Mouse (Mus musculus) thymus, adult 18-20 months (tissue): Measurements from ENCODE around the gene Gata5.

Experiments used
- DNase-seq, 2 experiments: peaks; one replicate each; pipeline ENCODE4 v3.0.0; 2022; ENCODE audit warnings: mixed read lengths in 2 of 2

Gata5 gene

GRCm38 (mm10) chr2:180306423-180307168, 27.9 kb downstream of the Gata5 start:
- no peak for DNase-seq

GRCm38 (mm10) chr2:180306009-180306408, 28.5 kb downstream of the Gata5 start:
- no peak for DNase-seq

- DNase-seq: no peak
Measured at GRCm38 (mm10) chr2:180305490-180305889, 29.0 kb downstream of the Gata5 start.

GRCm38 (mm10) chr2:180304554-180304953, 29.9 kb downstream of the Gata5 start:
- DNase-seq: no peak

- no peak for DNase-seq
Measured at GRCm38 (mm10) chr2:180303468-180303867, 31.0 kb downstream of the Gata5 start.

GRCm38 (mm10) chr2:180302201-180302600, 32.3 kb downstream of the Gata5 start:
- no peak for DNase-seq

- no peak for DNase-seq
Measured at GRCm38 (mm10) chr2:180300771-180301170, 33.7 kb downstream of the Gata5 start.

- no peak for DNase-seq
Measured at GRCm38 (mm10) chr2:180300252-180300651, 34.2 kb downstream of the Gata5 start.

- no peak for DNase-seq
Measured at GRCm38 (mm10) chr2:180292906-180293305, 41.6 kb downstream of the Gata5 start.

- no peak for DNase-seq
Measured at GRCm38 (mm10) chr2:180292026-180292425, 42.5 kb downstream of the Gata5 start.

GRCm38 (mm10) chr2:180291566-180291965, 42.9 kb downstream of the Gata5 start:
- DNase-seq: no peak

- no peak for DNase-seq
Measured at GRCm38 (mm10) chr2:180290503-180290902, 44.0 kb downstream of the Gata5 start.

DNA sequence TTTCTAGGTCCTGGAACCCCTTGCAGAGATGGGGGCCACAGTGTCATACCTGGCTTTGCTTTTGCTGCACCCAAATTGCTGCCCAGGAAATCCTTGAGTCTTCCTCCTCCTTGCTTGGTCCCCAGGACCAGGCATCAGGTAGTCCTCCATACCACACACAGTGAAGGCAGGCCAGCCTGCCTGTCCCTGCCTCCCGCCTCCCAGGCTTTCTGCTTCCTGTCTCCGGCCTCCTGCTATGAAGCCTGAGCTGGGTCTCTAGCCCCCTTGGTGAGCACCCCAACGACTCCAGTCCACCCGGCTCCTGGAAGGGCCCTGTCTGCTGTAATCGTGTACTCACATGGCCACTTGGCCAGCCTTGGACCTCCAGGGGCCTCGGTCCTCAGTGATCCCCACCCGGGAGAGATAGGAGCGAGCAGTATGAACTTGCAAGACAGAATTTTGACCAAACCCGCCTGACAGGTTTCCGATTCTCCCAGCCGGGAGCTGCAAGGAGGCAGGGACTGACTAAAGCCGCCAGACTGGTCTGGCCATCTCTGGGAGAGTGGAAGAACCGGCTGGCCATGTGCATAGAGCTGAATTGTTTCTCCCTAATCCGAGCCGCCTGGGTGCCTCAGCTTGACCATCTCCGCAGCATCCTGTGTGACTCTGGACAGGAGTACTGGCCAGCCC, 44.9 kb downstream of the Gata5 start, which contains the start of gene Rbbp8nl:
TSS of gene Rbbp8nl (minus strand) at position 440 of the 669 bp plus-strand sequence.
- DNase-seq: no peak

- DNase-seq: no peak
Measured at GRCm38 (mm10) chr2:180288966-180289365, 45.5 kb downstream of the Gata5 start.

GRCm38 (mm10) chr2:180279321-180279720, 55.2 kb downstream of the Gata5 start:
- DNase-seq: no peak

- DNase-seq: no peak
Measured at GRCm38 (mm10) chr2:180277773-180278320, 56.7 kb downstream of the Gata5 start.

GRCm38 (mm10) chr2:180276851-180277259, 57.6 kb downstream of the Gata5 start:
- DNase-seq: no peak

DNA sequence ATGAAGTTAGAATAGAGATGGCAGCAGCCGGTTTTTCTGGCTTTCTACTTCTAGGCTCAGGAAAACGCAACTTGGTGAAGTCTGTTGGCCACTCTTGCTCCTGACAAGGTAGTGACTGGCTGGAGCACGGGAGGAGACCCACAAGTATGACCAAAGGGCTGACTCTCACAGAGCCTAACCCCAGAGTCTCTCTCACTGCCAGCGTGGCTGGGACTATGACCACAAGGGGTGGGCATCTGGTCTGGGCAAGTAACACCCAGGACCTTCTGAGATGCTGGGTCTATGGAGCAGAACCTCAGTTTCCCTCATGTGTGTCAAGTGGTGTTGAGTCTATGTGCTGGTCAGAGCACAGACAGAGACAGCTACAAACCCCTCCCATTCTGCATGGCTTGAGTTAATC, 58.1 kb downstream of the Gata5 start:
- DNase-seq: no peak

DNA sequence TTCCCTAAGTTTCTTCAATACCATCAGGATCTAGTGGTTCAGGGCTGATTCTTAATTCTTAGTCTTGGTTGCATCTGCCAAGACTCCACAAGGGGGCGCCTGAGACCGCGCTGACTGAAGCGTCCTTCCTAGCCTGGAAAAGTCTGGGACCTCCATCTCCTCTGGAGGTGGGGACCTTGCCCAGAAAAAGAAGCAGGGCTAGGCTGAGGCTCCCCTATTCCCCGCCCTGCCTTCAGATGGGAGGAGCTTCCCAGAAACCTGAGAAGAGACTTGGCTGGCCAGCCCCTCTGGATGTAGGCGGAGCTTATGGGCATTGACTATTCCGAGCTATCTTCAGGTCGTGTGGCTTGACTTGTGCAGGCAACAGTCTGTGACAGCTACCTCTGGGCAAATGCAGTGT, 58.7 kb downstream of the Gata5 start:
- DNase-seq: peak; percentile 34 to 43
